Mouse (Mus musculus): ENCODE measurements around the gene Mettl5.

GRCm38 (mm10) chr2:69851427-69852058 lies 33.9 kb downstream of the Mettl5 start:
- no peak for TF ChIP-seq CTCF (IDR thresholded peaks at IDR 0.05; ENCODE audit: control insufficient read depth, insufficient read depth, insufficient replicate concordance, low read depth, low read length)
- no peak for TF ChIP-seq POLR2A (IDR thresholded peaks at IDR 0.05; ENCODE audit: control insufficient read depth, low read depth, low read length)

Data from testis, adult 2 months (tissue).